ENCODE assay signal across 8 mouse cellular contexts in the genomic region with DNA sequence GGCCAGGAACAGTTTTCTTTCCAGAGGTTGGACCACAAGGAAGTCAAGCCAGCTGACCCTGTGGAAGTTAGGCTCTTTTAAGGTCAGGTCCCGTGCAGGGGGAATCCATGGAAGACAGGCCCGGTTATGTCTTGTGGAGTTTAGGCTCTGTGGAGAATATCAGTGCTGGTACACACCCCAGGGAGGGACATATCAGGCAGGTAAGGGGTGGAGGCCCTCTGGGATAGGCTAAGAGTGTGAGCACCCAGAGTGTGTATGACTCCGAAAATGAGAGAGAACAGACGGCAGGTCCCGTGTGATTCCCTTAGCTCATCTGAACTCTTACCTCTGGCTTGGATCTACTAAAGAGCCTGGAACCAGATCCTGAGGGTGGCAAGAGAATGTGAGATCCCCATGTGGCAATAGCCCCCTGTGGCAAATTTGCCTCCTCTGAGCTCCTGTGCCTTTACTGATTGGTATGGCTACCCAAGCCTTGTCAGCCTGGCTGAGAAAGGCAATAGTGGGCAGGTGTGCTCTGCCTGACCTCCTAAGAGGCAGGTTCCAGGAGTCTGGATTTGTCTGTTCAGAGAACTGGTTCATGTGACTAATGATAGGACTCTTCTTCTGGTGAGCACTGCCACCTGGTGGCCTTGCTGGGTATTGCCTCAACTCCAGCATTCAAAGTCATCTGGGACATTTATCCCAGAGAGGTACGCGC. TPM values are rescaled to one million over a fixed set of nuclear protein-coding genes. Genes with fewer than 3 reads are reported as not detected.
DNase-seq lines count a peak whose midpoint lies in the region; ATAC-seq and TF ChIP-seq lines count a peak whose summit lies in the region.

No protein-coding gene starts in this region.

- TF ChIP-seq CTCF in Patski (IDR thresholded peaks at IDR 0.05): peak; percentile 93
- TF ChIP-seq CTCF in cerebellum, adult 2 months (IDR thresholded peaks at IDR 0.05; ENCODE audit: borderline replicate concordance, insufficient read depth, low read depth, low read length): peak; percentile 94

- peaks cover 3% of the 10 kb centered on the region; the same call in 1 of the 2 replicates for H3K4me1 ChIP-seq in cerebellum, adult 2 months (ENCODE audit: control insufficient read depth, insufficient read depth, low read length)

- POLR2A ChIA-PET in Patski (lab: Charles Lee): no interaction called here

- H3K27me3 ChIP-seq in Patski: peaks cover 45% of the 10 kb centered on the region
- no peaks in the 10 kb centered on the region for H3K27me3 ChIP-seq in cerebellum, adult 2 months (ENCODE audit: control insufficient read depth, insufficient read depth, low read length)

- ATAC-seq in Patski: peak; percentile 44

- TF ChIP-seq POLR2A in cerebellum, adult 2 months (IDR thresholded peaks at IDR 0.05; ENCODE audit: borderline replicate concordance, insufficient read depth, low read length): no peak

- peak; percentile 19 for DNase-seq in Patski (ENCODE audit: low read depth, low spot score)
- DNase-seq in cerebellum, adult 2 months: peak; percentile 81 to 90
- peak; percentile 81 to 97 for DNase-seq in frontal cortex, adult 2 months (ENCODE audit: extremely low spot score in 1 of 2, low spot score in 1 of 2)
- DNase-seq in hindlimb bud, embryonic 11.5 days (ENCODE audit: extremely low spot score, low read depth, low spot score): peak; percentile 80
- peak; percentile 59 to 94 for DNase-seq in left cerebral cortex, adult 9 months (ENCODE audit: low spot score in 2 of 2)
- DNase-seq in mesoderm, embryonic 11.5 days (ENCODE audit: low read depth, low spot score): peak; percentile 89
- DNase-seq in right cerebral cortex, postnatal 36 days (ENCODE audit: low spot score in 2 of 2): peak; percentile 79 to 80
- DNase-seq in yolk sac, embryonic 10.5 days (ENCODE audit: low spot score): peak; percentile 63

- H3K4me3 ChIP-seq in cerebellum, adult 2 months (replicated peaks; ENCODE audit: insufficient read depth, low read depth, low read length): no peak overlapping the region

- CTCF ChIA-PET in Patski (lab: Charles Lee): no interaction called here

- 51% methylated on average over 7 of the region's 7 CpGs for WGBS in cerebellum, adult 2 months

- in situ Hi-C loops in Patski (cut with MboI; ENCODE audit: low pct_unique_long_range_greater_than_20kb): no loop called here

- no peak overlapping the region for H3K27ac ChIP-seq in cerebellum, adult 2 months (ENCODE audit: insufficient read depth, low read length)

RNA-seq across cellular contexts. Expression of a gene that starts 28.5 kb away (rescaled TPM):
- polyA plus RNA-seq in Patski (2021): 0.05 TPM
- 10.1 and 14.4 TPM in 2 replicates for polyA plus RNA-seq in cerebellum, adult 2 months (2012; rRNA removed)
- polyA plus RNA-seq in frontal cortex, adult 2 months (2012; rRNA removed): 12.3 and 13.7 TPM in 2 replicates

Comparison
In these comparisons a context has a peak if more than half of its experiments do, and no peak if none do; other contexts are left out.
1. DNase-seq: peak in every context shown above with its lines; median percentile 89 in frontal cortex, adult 2 months; 89 in mesoderm, embryonic 11.5 days; 86 in cerebellum, adult 2 months; 80 in hindlimb bud, embryonic 11.5 days; 80 in right cerebral cortex, postnatal 36 days; 76 in left cerebral cortex, adult 9 months; 63 in yolk sac, embryonic 10.5 days; 19 in Patski.
2. RNA of a gene that starts 28.5 kb away (polyA plus RNA-seq): 10.1 to 14.4 TPM in cerebellum, adult 2 months and 12.3 to 13.7 TPM in frontal cortex, adult 2 months; 0.05 TPM in Patski (single experiment); every median in the first group is over 10 times any median in the second.